Mouse (Mus musculus): ENCODE data around the gene Hs6st3.

The Hs6st3 gene

DNA sequence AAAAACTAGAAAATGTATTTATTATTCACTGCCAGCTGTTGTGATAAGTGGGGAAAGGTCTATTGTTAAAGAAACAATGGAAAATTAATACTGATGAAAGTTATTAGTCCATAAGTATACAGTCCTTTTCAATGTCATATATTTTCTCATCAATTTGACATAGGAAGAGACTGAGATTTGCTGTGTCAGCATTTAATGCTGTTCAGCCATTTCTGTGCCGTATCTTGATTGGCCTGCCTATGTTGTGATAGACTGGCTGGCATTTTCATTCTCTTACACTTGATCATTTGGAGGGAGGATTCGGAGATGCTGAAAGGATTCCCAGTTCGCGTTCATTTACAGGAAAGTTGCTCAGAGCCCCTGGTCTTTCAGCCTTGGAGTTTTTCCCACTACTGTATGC, 735.5 kb downstream of the Hs6st3 start:
- no peak for DNase-seq (ENCODE audit: extremely low read depth, insufficient read length, low spot score)

DNA sequence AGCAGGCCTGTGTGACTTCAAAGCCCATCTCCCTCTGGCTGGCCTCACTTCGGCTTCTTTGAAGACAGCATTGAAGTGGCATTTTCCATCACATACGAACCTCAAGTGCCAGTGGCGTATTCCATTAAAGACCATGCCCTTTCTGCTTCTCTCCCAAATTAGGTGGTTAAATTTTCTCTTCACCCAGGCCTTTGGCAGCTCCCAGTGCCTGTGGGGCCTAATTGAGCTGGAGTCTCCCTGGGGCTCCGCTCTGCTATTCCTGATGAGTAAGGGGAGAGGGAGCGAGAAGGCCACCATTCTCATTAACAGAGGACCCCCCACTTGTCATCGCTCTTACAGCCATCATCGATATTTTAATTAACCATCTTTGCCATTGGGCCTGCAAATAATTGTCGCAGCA, 754.8 kb downstream of the Hs6st3 start:
- no peak for DNase-seq (ENCODE audit: extremely low read depth, insufficient read length, low spot score)

DNA sequence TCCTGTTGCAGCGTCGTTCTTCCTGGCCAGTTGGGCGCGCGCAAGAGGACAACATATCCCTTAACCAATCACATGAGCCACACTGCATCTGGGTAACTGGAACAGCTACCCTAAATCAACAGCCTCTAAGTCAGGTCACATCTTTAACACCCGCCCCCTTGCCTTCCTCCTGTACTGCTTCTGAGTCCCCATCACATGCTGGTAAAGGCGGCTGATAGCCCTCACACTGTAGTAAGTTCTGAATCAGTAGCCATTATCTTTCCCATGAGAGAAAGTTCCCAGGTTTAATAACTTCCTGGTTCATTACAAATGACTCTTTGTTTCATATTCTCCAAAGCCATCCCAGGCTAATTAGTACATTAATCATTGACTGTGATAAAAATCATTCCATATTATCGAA, 757.0 kb downstream of the Hs6st3 start:
- no peak for DNase-seq (ENCODE audit: extremely low read depth, insufficient read length, low spot score)

DNA sequence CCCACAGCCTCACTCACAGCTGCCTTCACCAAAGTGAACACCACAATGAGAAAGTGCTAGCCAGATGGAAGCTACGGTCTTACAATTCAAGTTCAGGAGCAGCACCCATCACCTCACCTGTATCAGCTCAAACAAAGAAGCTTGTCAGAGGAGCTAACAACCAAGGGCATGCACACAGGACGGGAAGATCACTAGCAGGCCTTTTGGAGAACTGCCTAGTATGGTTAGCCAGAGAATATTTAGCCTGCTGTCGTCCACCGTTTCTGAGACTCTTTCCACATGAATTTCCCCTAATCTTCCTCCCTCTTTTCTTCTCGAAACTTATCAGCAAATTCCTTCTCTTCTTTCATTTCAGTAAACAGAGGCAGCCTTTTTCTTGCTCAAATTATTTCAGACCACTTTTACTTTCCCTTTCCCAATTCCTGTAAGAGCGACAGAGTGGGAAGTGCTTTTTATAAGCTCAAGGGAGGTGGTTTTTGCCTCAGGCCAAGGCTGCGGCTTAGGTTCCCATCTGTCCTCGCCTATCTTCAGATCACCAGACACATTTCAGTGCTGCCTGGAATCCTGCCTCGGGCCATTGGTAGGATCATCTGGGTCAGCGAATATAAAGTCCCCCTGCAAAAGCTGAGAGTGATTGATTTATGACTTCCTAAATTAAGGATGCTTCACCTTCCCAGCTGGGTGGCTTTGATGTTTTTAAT, 757.8 kb downstream of the Hs6st3 start:
- DNase-seq (ENCODE audit: extremely low read depth, insufficient read length, low spot score), result peak; percentile 0

DNA sequence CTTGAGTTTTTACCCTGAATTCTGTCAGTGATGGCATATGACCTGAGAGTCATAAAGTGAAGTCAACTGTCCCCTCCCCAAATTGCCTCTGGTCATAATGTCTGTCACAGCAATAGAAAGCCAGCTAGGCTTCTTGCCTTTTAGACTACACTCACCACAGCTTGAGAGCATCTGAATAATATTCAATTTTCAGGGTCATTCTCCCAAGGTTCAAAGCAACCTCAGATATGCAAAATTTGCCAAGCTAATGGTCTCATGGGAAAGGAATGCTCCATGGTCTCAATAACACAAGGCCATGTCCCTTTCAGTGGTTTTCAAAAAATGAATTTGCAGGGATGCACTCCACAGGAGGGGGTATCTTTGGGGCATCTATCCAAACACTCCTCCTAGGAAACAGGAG, 764.3 kb downstream of the Hs6st3 start:
- DNase-seq (ENCODE audit: extremely low read depth, insufficient read length, low spot score), result no peak

DNA sequence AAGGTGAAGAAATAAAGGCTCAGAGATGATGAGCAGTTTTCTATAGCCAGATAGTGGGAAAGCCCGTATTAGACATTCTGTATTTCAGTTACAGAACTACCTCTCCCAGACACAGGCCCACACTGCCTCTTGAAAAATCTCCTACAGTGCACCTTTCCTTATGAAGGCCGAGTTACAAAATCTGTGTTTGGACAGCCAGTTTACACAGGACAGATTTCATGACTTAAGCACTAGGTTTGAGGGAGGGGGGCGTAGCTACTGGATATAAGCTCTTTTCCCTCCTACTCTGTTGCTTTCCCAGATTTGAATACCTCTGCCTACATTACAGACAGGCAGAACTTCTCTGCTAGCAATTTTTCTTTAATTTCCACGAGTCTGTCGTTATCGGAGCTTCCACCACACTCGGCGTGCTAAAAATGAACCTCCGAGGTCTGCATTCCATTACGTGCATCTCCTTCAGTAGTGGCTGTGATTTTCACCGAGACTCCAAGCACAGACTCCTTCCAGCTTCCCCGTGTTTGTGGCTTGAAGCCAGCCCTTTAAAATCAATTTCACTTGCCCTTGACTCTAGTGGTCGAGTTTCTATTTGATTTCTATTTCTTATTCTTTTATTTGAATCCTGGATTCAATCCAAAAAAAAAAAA, 770.0 kb downstream of the Hs6st3 start:
- DNase-seq (ENCODE audit: extremely low read depth, insufficient read length, low spot score), result no peak

DNA sequence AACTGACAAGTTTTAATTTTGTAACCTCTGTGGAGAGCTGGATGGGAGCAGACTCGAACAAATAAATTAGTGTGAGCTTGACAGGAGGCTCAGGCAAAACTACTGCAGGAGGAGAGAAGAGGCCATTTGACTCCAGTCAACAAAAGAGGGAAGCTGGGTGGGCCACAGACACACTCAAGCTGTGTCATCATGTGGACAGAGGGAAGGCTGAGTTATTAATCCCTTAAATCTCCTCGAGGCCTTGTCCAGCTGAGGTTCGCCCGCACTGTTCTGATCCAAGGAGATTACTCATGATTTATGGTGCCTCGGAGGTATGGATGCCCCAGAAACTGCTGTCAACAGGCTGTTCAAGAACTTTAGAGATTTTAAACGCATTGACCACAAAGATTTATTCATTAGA, 776.4 kb downstream of the Hs6st3 start:
- DNase-seq (ENCODE audit: extremely low read depth, insufficient read length, low spot score), result no peak

DNA sequence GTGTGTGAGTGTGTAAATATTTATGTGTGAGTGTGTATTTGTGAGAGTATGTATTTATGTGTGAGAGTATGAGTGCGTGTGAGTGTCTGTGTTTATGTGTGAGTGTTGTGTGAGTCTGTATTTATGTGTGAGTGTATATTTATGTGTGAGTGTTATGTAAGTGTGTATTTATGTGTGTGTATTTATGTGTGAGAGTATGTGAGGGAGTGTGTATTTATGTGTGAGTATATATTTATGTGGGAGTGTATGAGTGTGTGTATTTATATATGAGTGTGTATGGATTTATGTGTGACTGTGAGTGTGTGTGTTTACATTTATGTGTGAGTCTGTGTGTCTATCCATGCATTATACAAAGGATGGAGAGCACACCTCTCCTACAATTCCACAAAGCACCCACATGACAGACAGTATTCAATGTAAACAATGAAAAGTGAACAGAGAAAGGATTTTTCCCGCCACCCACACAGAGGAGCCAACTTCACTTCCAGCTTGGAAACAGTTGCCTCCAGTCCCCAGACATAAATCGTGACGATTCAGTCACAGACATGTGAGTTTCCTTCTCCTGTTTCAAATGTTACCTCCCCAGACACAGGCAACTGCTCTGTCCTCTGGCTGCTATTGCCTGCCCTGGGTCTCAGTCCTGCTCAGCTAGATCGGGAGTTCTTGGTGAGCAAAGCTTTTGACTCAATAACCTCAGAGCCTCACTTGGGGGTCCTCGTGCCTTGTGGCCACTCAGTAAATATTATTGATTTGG, 780.3 kb downstream of the Hs6st3 start:
- DNase-seq (ENCODE audit: extremely low read depth, insufficient read length, low spot score), result no peak

DNA sequence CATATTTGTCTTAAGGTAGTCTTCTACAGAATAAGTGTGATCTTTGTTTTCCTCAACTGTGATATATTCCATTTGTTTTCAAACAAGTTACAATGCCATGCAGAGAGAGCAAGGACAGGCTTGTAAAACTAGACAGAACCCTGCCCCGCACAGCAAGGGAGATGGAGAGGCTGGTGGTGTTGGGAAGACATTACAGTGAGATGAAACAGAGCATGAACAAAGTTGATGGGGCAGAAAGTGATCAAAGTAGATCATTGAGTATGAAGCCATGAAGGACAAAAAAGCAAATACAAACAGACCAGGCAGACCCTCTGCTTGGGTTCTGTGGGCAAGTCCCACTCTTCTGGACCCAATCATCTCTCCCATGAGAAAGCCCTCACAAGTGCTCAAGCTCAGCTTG, 781.0 kb downstream of the Hs6st3 start:
- DNase-seq (ENCODE audit: extremely low read depth, insufficient read length, low spot score), result no peak
